Mouse (Mus musculus) mesoderm, embryonic 11.5 days (tissue): ENCODE measurements around the gene Tmem54.

Experiments used
- DNase-seq: peaks from one replicate; pipeline ENCODE4 v3.0.0-alpha.2; 2012; ENCODE audit warnings: low read depth, low spot score

Gene Tmem54

GRCm38 (mm10) chr4:129149321-129149720 lies 44.0 kb downstream of the Tmem54 start:
- DNase-seq, result no peak

- no peak for DNase-seq
Observed at GRCm38 (mm10) chr4:129151276-129151811, 46.0 kb downstream of the Tmem54 start.

- DNase-seq, result no peak
Observed at GRCm38 (mm10) chr4:129157541-129157940, 52.2 kb downstream of the Tmem54 start.

GRCm38 (mm10) chr4:129158549-129158948 lies 53.2 kb downstream of the Tmem54 start:
- DNase-seq, result no peak

GRCm38 (mm10) chr4:129161076-129161475 lies 55.7 kb downstream of the Tmem54 start:
- no peak for DNase-seq
